Mouse (Mus musculus) liver, embryonic 16.5 days (tissue): ENCODE results near the gene Dhx58. TPM values are rescaled to one million over a fixed set of nuclear protein-coding genes. Genes with fewer than 3 reads are reported as not detected.

ENCODE experiments used
- ATAC-seq: fragments of 200-750 bp; cut with Nextera tagmentation; 2 replicates; pipeline ENCODE4 v1.8.0; 2017; ENCODE audit warnings: low read depth, mild to moderate bottlenecking, moderate number of reproducible peaks, moderate library complexity
- H3K27ac ChIP-seq: fragments of 300-500 bp; sonication (generic); 2 replicates; pipeline ENCODE4 v1.5.1; 2014; ENCODE audit warnings: mild to moderate bottlenecking, low read length
- H3K27me3 ChIP-seq: fragments of 300-500 bp; sonication (generic); 2 replicates; pipeline ENCODE4 v1.6.1; 2014; ENCODE audit warnings: low read depth, low read length, mixed read lengths; ENCODE audit not compliant: control insufficient read depth, insufficient read depth
- H3K36me3 ChIP-seq: fragments of 300-500 bp; sonication (generic); 2 replicates; pipeline ENCODE4 v1.6.1; 2014; ENCODE audit warnings: mild to moderate bottlenecking; ENCODE audit not compliant: control insufficient read depth, insufficient read depth
- H3K4me1 ChIP-seq: fragments of 300-500 bp; sonication (generic); 2 replicates; pipeline ENCODE4 v1.6.1; 2014; ENCODE audit warnings: low read depth, low read length, mixed read lengths; ENCODE audit not compliant: control insufficient read depth
- H3K4me2 ChIP-seq: fragments of 300-500 bp; sonication (generic); 2 replicates; pipeline ENCODE4 v1.6.1; 2014; ENCODE audit warnings: low read depth, low read length, mixed read lengths
- H3K4me3 ChIP-seq: fragments of 300-500 bp; sonication (generic); 2 replicates; pipeline ENCODE4 v1.5.1; 2014; ENCODE audit warnings: low read depth, mild to moderate bottlenecking, low read length
- H3K9ac ChIP-seq: fragments of 300-500 bp; sonication (generic); 2 replicates; pipeline ENCODE4 v1.6.1; 2014; ENCODE audit warnings: low read depth, low read length
- H3K9me3 ChIP-seq: fragments of 300-500 bp; sonication (generic); replicated peaks from 2 replicates; pipeline ENCODE4 v1.6.1; 2016; ENCODE audit warnings: low read length; ENCODE audit not compliant: control insufficient read depth
- WGBS: fragments of 180-500 bp; shearing (Covaris S2); extraction: QIAGEN DNeasy Blood & Tissue Kit; methylation state at CpG from one replicate; pipeline ENCODE4 v1.1.7; 2014; ENCODE audit not compliant: insufficient replicate concordance; 5-methylcytosine and 5-hydroxymethylcytosine counted together
- polyA plus RNA-seq: library from polyadenylated mRNA; unstranded; fragments of >200 nt; fragmentation: Nextera tagmentation; extraction: Ambion mirVana; gene quantifications from 2 replicates; pipeline ENCODE4 v1.2.1, GENCODE M21; 2015

Gene Dhx58
- polyA plus RNA-seq, 1 experiment from 2014 or later: 2.2 TPM

GRCm38 (mm10) chr11:100710977-100711376, 6.9 kb upstream of the Dhx58 start:
- H3K4me2 ChIP-seq: no peak overlapping the region
- 76% methylated on average over 4 of the region's 4 CpGs for WGBS
- peaks cover 11% of the 10 kb centered on the region for H3K36me3 ChIP-seq
- H3K9me3 ChIP-seq: no peaks in the 10 kb centered on the region
- no peaks in the 10 kb centered on the region for H3K27me3 ChIP-seq
- ATAC-seq: no peak
- no peak overlapping the region for H3K9ac ChIP-seq
- peaks cover 39% of the 10 kb centered on the region for H3K4me1 ChIP-seq
- H3K4me3 ChIP-seq: no peak overlapping the region
- no peak overlapping the region for H3K27ac ChIP-seq

DNA sequence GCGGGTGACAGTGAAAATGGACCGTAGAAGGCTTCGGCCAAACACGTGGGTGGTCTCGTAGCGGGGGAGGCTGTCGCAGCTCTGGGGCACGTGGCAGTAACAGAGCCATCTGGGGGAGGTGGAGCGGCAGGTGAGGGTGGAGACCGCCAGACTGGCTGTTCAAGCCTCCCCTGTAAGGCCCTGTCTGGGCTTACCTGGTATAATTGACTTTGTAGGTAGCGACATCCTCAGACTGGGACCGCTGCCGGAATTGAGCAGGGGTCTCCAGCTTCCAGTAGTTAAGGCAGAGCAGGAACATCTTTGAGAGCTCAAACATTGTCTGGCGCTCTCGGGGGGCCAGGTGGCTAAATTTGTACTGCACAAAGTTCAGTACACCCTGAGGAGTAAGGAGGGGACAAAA, 6.5 kb upstream of the Dhx58 start:
- Histone ChIP-seq H3K36me3 (peaks cover 7% of the 10 kb centered on the region), H3K9ac (no peak overlapping the region), H3K4me3 (no peak overlapping the region), H3K4me1 (peaks cover 39% of the 10 kb centered on the region), H3K9me3 (no peaks in the 10 kb centered on the region), H3K4me2 (no peak overlapping the region), H3K27ac (no peak overlapping the region), H3K27me3 (no peaks in the 10 kb centered on the region)
- WGBS: 90% methylated on average over 15 of the region's 15 CpGs
- ATAC-seq: no peak

GRCm38 (mm10) chr11:100709201-100709810, 5.2 kb upstream of the Dhx58 start:
- H3K9ac ChIP-seq: no peak overlapping the region
- H3K27me3 ChIP-seq: no peaks in the 10 kb centered on the region
- H3K27ac ChIP-seq: no peak overlapping the region
- peaks cover 32% of the 10 kb centered on the region for H3K4me1 ChIP-seq
- WGBS: 81% methylated on average over 9 of the region's 9 CpGs
- peaks cover 2% of the 10 kb centered on the region; the same call in 1 of the 2 replicates for H3K36me3 ChIP-seq
- no peak overlapping the region for H3K4me2 ChIP-seq
- no peak for ATAC-seq
- no peak overlapping the region for H3K4me3 ChIP-seq
- no peaks in the 10 kb centered on the region for H3K9me3 ChIP-seq

- ATAC-seq: no peak
- Histone ChIP-seq H3K27ac (no peak overlapping the region), H3K4me2 (no peak overlapping the region), H3K4me3 (no peak overlapping the region), H3K4me1 (peaks cover 26% of the 10 kb centered on the region), H3K9me3 (no peaks in the 10 kb centered on the region), H3K9ac (no peak overlapping the region), H3K36me3 (peaks cover 2% of the 10 kb centered on the region; the same call in 1 of the 2 replicates), H3K27me3 (no peaks in the 10 kb centered on the region)
- WGBS: 87% methylated on average over 23 of the region's 23 CpGs
These were observed 1.1 kb upstream of the Dhx58 start for GRCm38 (mm10) chr11:100705095-100705747.

- Histone ChIP-seq H3K27ac (no peak overlapping the region), H3K4me3 (no peak overlapping the region), H3K36me3 (peaks cover 2% of the 10 kb centered on the region; the same call in 1 of the 2 replicates), H3K27me3 (no peaks in the 10 kb centered on the region), H3K9ac (no peak overlapping the region), H3K4me2 (peak overlapping the region; percentile 61), H3K9me3 (no peaks in the 10 kb centered on the region), H3K4me1 (peaks cover 26% of the 10 kb centered on the region)
- WGBS: 58% methylated on average over 11 of the region's 11 CpGs
- no peak for ATAC-seq
These were observed 705 bp downstream of the Dhx58 start for GRCm38 (mm10) chr11:100703366-100703765.

GRCm38 (mm10) chr11:100702906-100703305, 1.2 kb downstream of the Dhx58 start:
- Histone ChIP-seq H3K27ac (no peak overlapping the region), H3K4me2 (peak overlapping the region; percentile 61), H3K27me3 (no peaks in the 10 kb centered on the region), H3K4me1 (peaks cover 26% of the 10 kb centered on the region), H3K9ac (no peak overlapping the region), H3K9me3 (no peaks in the 10 kb centered on the region), H3K4me3 (peak overlapping the region; percentile 45), H3K36me3 (peaks cover 2% of the 10 kb centered on the region; the same call in 1 of the 2 replicates)
- WGBS: 29% methylated on average over 7 of the region's 7 CpGs
- no peak for ATAC-seq

GRCm38 (mm10) chr11:100702081-100702851, 1.8 kb downstream of the Dhx58 start:
- Histone ChIP-seq H3K4me3 (peak overlapping the region; percentile 45), H3K27me3 (no peaks in the 10 kb centered on the region), H3K9me3 (no peaks in the 10 kb centered on the region), H3K36me3 (peaks cover 2% of the 10 kb centered on the region; the same call in 1 of the 2 replicates), H3K4me2 (peak overlapping the region; percentile 61), H3K9ac (no peak overlapping the region), H3K27ac (no peak overlapping the region), H3K4me1 (peaks cover 26% of the 10 kb centered on the region)
- ATAC-seq: 0 out of 2 replicates have a peak, but pooled peaks have one; percentile 15
- WGBS: 43% methylated on average over 19 of the region's 19 CpGs

- H3K9me3 ChIP-seq: no peaks in the 10 kb centered on the region
- H3K4me3 ChIP-seq: peak overlapping the region; percentile 45
- no peaks in the 10 kb centered on the region for H3K27me3 ChIP-seq
- peak; percentile 40; the same call in 1 of the 2 replicates for ATAC-seq
- no peak overlapping the region for H3K27ac ChIP-seq
- peaks cover 26% of the 10 kb centered on the region for H3K4me1 ChIP-seq
- no peak overlapping the region for H3K9ac ChIP-seq
- peaks cover 2% of the 10 kb centered on the region; the same call in 1 of the 2 replicates for H3K36me3 ChIP-seq
- 4% methylated on average over 14 of the region's 14 CpGs for WGBS
- peak overlapping the region; percentile 52 for H3K4me2 ChIP-seq
These were observed 2.8 kb downstream of the Dhx58 start for GRCm38 (mm10) chr11:100701301-100701700.
